In genomic region chr6:52263321-52263585, GRCm38 (mm10) we compare ENCODE assay signal across 24 mouse cellular contexts. TPM values are rescaled to one million over a fixed set of nuclear protein-coding genes. Genes with fewer than 3 reads are reported as not detected.
DNase-seq lines count a peak whose midpoint lies in the region; ATAC-seq and TF ChIP-seq lines count a peak whose summit lies in the region.
"Had no signal": no experiment of that assay in that cellular context is flagged by ENCODE, and none has a peak within 500 bp of the region (broad histone marks: within the 10 kb centered on the region; RNA-seq: fewer than 3 reads in every experiment).

No protein-coding gene starts in this region.

- H3K4me1 ChIP-seq in heart, adult 2 months (ENCODE audit: control insufficient read depth, insufficient read depth, low read length), result no peaks in the 10 kb centered on the region; the same call in 1 of the 2 replicates
- H3K4me1 ChIP-seq in midbrain, embryonic 14.5 days (ENCODE audit: control insufficient read depth, insufficient read depth, low read length), result no peaks in the 10 kb centered on the region
- H3K4me1 ChIP-seq in midbrain, postnatal 0 days (ENCODE audit: insufficient read depth, low read length), result no peaks in the 10 kb centered on the region
- H3K4me1 ChIP-seq in limb, embryonic 13.5 days, result peaks cover 39% of the 10 kb centered on the region

- 7% methylated on average over 6 of the region's 6 CpGs for WGBS in heart, adult 2 months
- 1% methylated on average over 6 of the region's 6 CpGs for WGBS in midbrain, embryonic 14.5 days
- WGBS in midbrain, postnatal 0 days, result 1% methylated on average over 6 of the region's 6 CpGs
- WGBS in limb, embryonic 13.5 days, result 4% methylated on average over 6 of the region's 6 CpGs

- DNase-seq in heart, adult 11 months, result peak; percentile 86
- no peak for DNase-seq in heart, adult 2 months
- peak; percentile 24 for DNase-seq in midbrain, embryonic 14.5 days
- DNase-seq in midbrain, postnatal 0 days (ENCODE audit: low spot score), result no peak
- no peak for DNase-seq in gastrocnemius, adult 2 months
- DNase-seq in thymus, postnatal 25 days, result no peak
- DNase-seq: adrenal gland, adult 2 months; adrenal gland, postnatal 25 days; cerebellum, adult 18-20 months; cerebellum, adult 9-11 months; cerebellum, postnatal 36 days; gastrocnemius, postnatal 10 days had no signal

- H3K79me2 ChIP-seq in heart, adult 2 months (replicated peaks; ENCODE audit: control insufficient read depth, insufficient read depth, low read length), result no peaks in the 10 kb centered on the region

- H3K9me3 ChIP-seq in midbrain, embryonic 14.5 days (ENCODE audit: control insufficient read depth, low read length), result no peaks in the 10 kb centered on the region
- no peaks in the 10 kb centered on the region for H3K9me3 ChIP-seq in midbrain, postnatal 0 days (ENCODE audit: low read length)
- H3K9me3 ChIP-seq in limb, embryonic 13.5 days, result no peaks in the 10 kb centered on the region
- H3K9me3 ChIP-seq: embryonic facial prominence, embryonic 15.5 days; forebrain, embryonic 10.5 days; forebrain, embryonic 15.5 days; hindbrain, embryonic 12.5 days had no signal

- H3K4me3 ChIP-seq in heart, adult 2 months, result no peak overlapping the region
- H3K4me3 ChIP-seq in midbrain, embryonic 14.5 days (replicated peaks; ENCODE audit: low read depth, low read length), result no peak overlapping the region
- H3K4me3 ChIP-seq in midbrain, postnatal 0 days (ENCODE audit: low read depth, low read length), result no peak overlapping the region
- H3K4me3 ChIP-seq in limb, embryonic 13.5 days, result peak overlapping the region; percentile 95
- H3K4me3 ChIP-seq in gastrocnemius, adult 2 months, result no peak overlapping the region
- H3K4me3 ChIP-seq: embryonic facial prominence, embryonic 15.5 days; erythroblast, embryonic 14.5 days; forebrain, embryonic 10.5 days; forebrain, embryonic 15.5 days; hindbrain, embryonic 12.5 days had no signal

- intact Hi-C loops in heart, adult 2 months (cut with DNase I), result no loop called here
- intact Hi-C loops in gastrocnemius, adult 2 months (cut with DNase I), result no loop called here

- H3K9ac ChIP-seq in heart, adult 2 months (ENCODE audit: low read depth, low read length), result no peak overlapping the region
- H3K9ac ChIP-seq in midbrain, embryonic 14.5 days (replicated peaks; ENCODE audit: low read length), result no peak overlapping the region
- H3K9ac ChIP-seq in midbrain, postnatal 0 days (replicated peaks; ENCODE audit: low read length, poor library complexity, severe bottlenecking), result no peak overlapping the region
- peak overlapping the region; percentile 100 for H3K9ac ChIP-seq in limb, embryonic 13.5 days
- H3K9ac ChIP-seq: embryonic facial prominence, embryonic 15.5 days; forebrain, embryonic 15.5 days; hindbrain, embryonic 12.5 days had no signal

- ATAC-seq in midbrain, embryonic 14.5 days (ENCODE audit: low FRiP score, low TSS enrichment), result no peak
- no peak for ATAC-seq in midbrain, postnatal 0 days (ENCODE audit: low FRiP score)
- ATAC-seq in limb, embryonic 13.5 days (ENCODE audit: low FRiP score, low read depth), result no peak
- ATAC-seq: forebrain, embryonic 15.5 days; hindbrain, embryonic 16.5 days; inflammation-experienced regulatory T-cells, adult 6 months had no signal

- H3K27me3 ChIP-seq in heart, adult 2 months (ENCODE audit: control insufficient read depth, insufficient read depth, low read length), result peaks cover 52% of the 10 kb centered on the region
- peaks cover 93% of the 10 kb centered on the region for H3K27me3 ChIP-seq in midbrain, embryonic 14.5 days (ENCODE audit: control insufficient read depth, insufficient read depth, low read length)
- peaks cover 88% of the 10 kb centered on the region for H3K27me3 ChIP-seq in midbrain, postnatal 0 days (ENCODE audit: insufficient read depth, low read length)
- peaks cover 27% of the 10 kb centered on the region for H3K27me3 ChIP-seq in limb, embryonic 13.5 days

- no peaks in the 10 kb centered on the region for H3K36me3 ChIP-seq in heart, adult 2 months (ENCODE audit: control insufficient read depth, insufficient read depth, low read length)
- H3K36me3 ChIP-seq in midbrain, embryonic 14.5 days (ENCODE audit: control insufficient read depth, insufficient read depth, low read length), result no peaks in the 10 kb centered on the region
- H3K36me3 ChIP-seq in midbrain, postnatal 0 days (ENCODE audit: insufficient read depth, low read length), result no peaks in the 10 kb centered on the region
- H3K36me3 ChIP-seq in limb, embryonic 13.5 days, result no peaks in the 10 kb centered on the region
- H3K36me3 ChIP-seq: embryonic facial prominence, embryonic 15.5 days; forebrain, embryonic 10.5 days; forebrain, embryonic 15.5 days; hindbrain, embryonic 12.5 days had no signal

- no peak overlapping the region for H3K27ac ChIP-seq in heart, adult 2 months
- no peak overlapping the region for H3K27ac ChIP-seq in midbrain, embryonic 14.5 days (replicated peaks; ENCODE audit: low read depth, low read length)
- H3K27ac ChIP-seq in midbrain, postnatal 0 days (ENCODE audit: low read depth, low read length), result no peak overlapping the region
- H3K27ac ChIP-seq in limb, embryonic 13.5 days, result peak overlapping the region; percentile 97
- no peak overlapping the region for H3K27ac ChIP-seq in gastrocnemius, adult 2 months
- H3K27ac ChIP-seq: embryonic facial prominence, embryonic 15.5 days; forebrain, embryonic 10.5 days; forebrain, embryonic 15.5 days; hindbrain, embryonic 12.5 days had no signal

- no peak for TF ChIP-seq CTCF in heart, adult 2 months (IDR thresholded peaks at IDR 0.05)
- no peak for TF ChIP-seq CTCF in midbrain, postnatal 0 days (IDR thresholded peaks at IDR 0.05)
- TF ChIP-seq CTCF in gastrocnemius, adult 2 months (IDR thresholded peaks at IDR 0.05), result no peak

- H3K4me2 ChIP-seq in midbrain, embryonic 14.5 days (ENCODE audit: low read length), result no peak overlapping the region
- no peak overlapping the region for H3K4me2 ChIP-seq in midbrain, postnatal 0 days (ENCODE audit: low read depth, low read length, poor library complexity, severe bottlenecking)
- peak overlapping the region; percentile 69 for H3K4me2 ChIP-seq in limb, embryonic 13.5 days (replicated peaks)
- H3K4me2 ChIP-seq: embryonic facial prominence, embryonic 15.5 days; forebrain, embryonic 15.5 days; hindbrain, embryonic 12.5 days had no signal

- TF ChIP-seq EP300 in heart, adult 2 months (IDR thresholded peaks at IDR 0.05; ENCODE audit: insufficient read depth, low read depth, low read length), result no peak

- TF ChIP-seq POLR2A in heart, adult 2 months (IDR thresholded peaks at IDR 0.05; ENCODE audit: insufficient read depth, low read depth, low read length), result no peak

RNA-seq across cellular contexts. Expression of gene Hoxa13, which starts 2.6 kb away (rescaled TPM):
- total RNA-seq in heart, adult 2 months (2021), result not detected
- polyA plus RNA-seq in heart, adult 2 months (2012; rRNA removed), result not detected in 2 replicates
- polyA plus RNA-seq in midbrain, embryonic 14.5 days (2014; fragmentation: Nextera tagmentation; extraction: Ambion mirVana), result not detected in 2 replicates
- not detected in 2 replicates for total RNA-seq in midbrain, postnatal 0 days (2014; rRNA removed)
- polyA plus RNA-seq in midbrain, postnatal 0 days (2015; fragmentation: Nextera tagmentation; extraction: Ambion mirVana), result not detected in 2 replicates
- polyA plus RNA-seq in limb, embryonic 13.5 days (2015; fragmentation: Nextera tagmentation; extraction: Ambion mirVana), result 24.5 and 27.7 TPM in 2 replicates
- total RNA-seq in gastrocnemius, adult 2 months (2021), result 1 to 10 TPM; 1.5 to 3.8 TPM
- total RNA-seq: adrenal gland, adult 2 months; adrenal gland, postnatal 25 days; heart, adult 8-10 months; heart, postnatal 10 days; heart, postnatal 4 days had no signal
- polyA plus RNA-seq: adrenal gland, adult 2 months; erythroblast, embryonic 14.5 days; forebrain, embryonic 10.5 days; forebrain, embryonic 15.5 days; heart, embryonic 14.5 days; hindbrain, embryonic 12.5 days; hindbrain, embryonic 16.5 days; inflammation-experienced regulatory T-cells, adult 6 months had no signal

RNA-seq across cellular contexts. Expression of gene Hoxa11, which starts 17.6 kb away (rescaled TPM):
- not detected for total RNA-seq in heart, adult 2 months (2021)
- polyA plus RNA-seq in heart, adult 2 months (2012; rRNA removed), result not detected in 2 replicates
- not detected in 2 replicates for polyA plus RNA-seq in midbrain, embryonic 14.5 days (2014; fragmentation: Nextera tagmentation; extraction: Ambion mirVana)
- not detected in 2 replicates for total RNA-seq in midbrain, postnatal 0 days (2014; rRNA removed)
- polyA plus RNA-seq in midbrain, postnatal 0 days (2015; fragmentation: Nextera tagmentation; extraction: Ambion mirVana), result not detected in 2 replicates
- polyA plus RNA-seq in limb, embryonic 13.5 days (2015; fragmentation: Nextera tagmentation; extraction: Ambion mirVana), result 44.5 and 55.0 TPM in 2 replicates
- total RNA-seq in gastrocnemius, adult 2 months (2021), result 1 to 10 TPM; 1.0 to 4.3 TPM
- total RNA-seq: adrenal gland, adult 2 months; adrenal gland, postnatal 25 days; heart, adult 8-10 months; heart, postnatal 10 days; heart, postnatal 4 days had no signal
- polyA plus RNA-seq: adrenal gland, adult 2 months; embryonic facial prominence, embryonic 15.5 days; erythroblast, embryonic 14.5 days; forebrain, embryonic 10.5 days; forebrain, embryonic 15.5 days; heart, embryonic 14.5 days; hindbrain, embryonic 12.5 days; hindbrain, embryonic 16.5 days; inflammation-experienced regulatory T-cells, adult 6 months had no signal

RNA-seq across cellular contexts. Expression of gene Hoxa10, which starts 22.6 kb away (rescaled TPM):
- not detected for total RNA-seq in heart, adult 2 months (2021)
- not detected in 2 replicates for polyA plus RNA-seq in heart, adult 2 months (2012; rRNA removed)
- polyA plus RNA-seq in midbrain, embryonic 14.5 days (2014; fragmentation: Nextera tagmentation; extraction: Ambion mirVana), result not detected in 2 replicates
- not detected in 2 replicates for total RNA-seq in midbrain, postnatal 0 days (2014; rRNA removed)
- not detected in 2 replicates for polyA plus RNA-seq in midbrain, postnatal 0 days (2015; fragmentation: Nextera tagmentation; extraction: Ambion mirVana)
- polyA plus RNA-seq in limb, embryonic 13.5 days (2015; fragmentation: Nextera tagmentation; extraction: Ambion mirVana), result 191 and 207 TPM in 2 replicates
- 10 to 100 TPM; 17.4 to 17.7 TPM for total RNA-seq in gastrocnemius, adult 2 months (2021)
- total RNA-seq: adrenal gland, adult 2 months; adrenal gland, postnatal 25 days; heart, adult 8-10 months; heart, postnatal 10 days; heart, postnatal 4 days had no signal
- polyA plus RNA-seq: adrenal gland, adult 2 months; embryonic facial prominence, embryonic 15.5 days; erythroblast, embryonic 14.5 days; forebrain, embryonic 10.5 days; forebrain, embryonic 15.5 days; hindbrain, embryonic 12.5 days; hindbrain, embryonic 16.5 days; inflammation-experienced regulatory T-cells, adult 6 months had no signal

RNA-seq across cellular contexts. Expression of gene Hoxa9, which starts 32.4 kb away (rescaled TPM):
- total RNA-seq in heart, adult 2 months (2021), result not detected
- polyA plus RNA-seq in heart, adult 2 months (2012; rRNA removed), result 0.04 and 0.06 TPM in 2 replicates
- not detected in 2 replicates for polyA plus RNA-seq in midbrain, embryonic 14.5 days (2014; fragmentation: Nextera tagmentation; extraction: Ambion mirVana)
- total RNA-seq in midbrain, postnatal 0 days (2014; rRNA removed), result not detected in 2 replicates
- not detected in 2 replicates for polyA plus RNA-seq in midbrain, postnatal 0 days (2015; fragmentation: Nextera tagmentation; extraction: Ambion mirVana)
- 58.3 and 63.5 TPM in 2 replicates for polyA plus RNA-seq in limb, embryonic 13.5 days (2015; fragmentation: Nextera tagmentation; extraction: Ambion mirVana)
- 1 to 10 TPM; 7.5 to 8.8 TPM for total RNA-seq in gastrocnemius, adult 2 months (2021)
- total RNA-seq: heart, adult 8-10 months; heart, postnatal 10 days; heart, postnatal 4 days had no signal
- polyA plus RNA-seq: erythroblast, embryonic 14.5 days; forebrain, embryonic 10.5 days; forebrain, embryonic 15.5 days had no signal

RNA-seq across cellular contexts. Expression of gene Hoxa7, which starts 41.6 kb away (rescaled TPM):
- total RNA-seq in heart, adult 2 months (2021), result under 1 TPM; 0.25 to 0.50 TPM
- 0.26 and 0.31 TPM in 2 replicates for polyA plus RNA-seq in heart, adult 2 months (2012; rRNA removed)
- polyA plus RNA-seq in midbrain, embryonic 14.5 days (2014; fragmentation: Nextera tagmentation; extraction: Ambion mirVana), result not detected in 2 replicates
- total RNA-seq in midbrain, postnatal 0 days (2014; rRNA removed), result not detected in 2 replicates
- not detected in 2 replicates for polyA plus RNA-seq in midbrain, postnatal 0 days (2015; fragmentation: Nextera tagmentation; extraction: Ambion mirVana)
- 11.8 and 13.1 TPM in 2 replicates for polyA plus RNA-seq in limb, embryonic 13.5 days (2015; fragmentation: Nextera tagmentation; extraction: Ambion mirVana)
- total RNA-seq in gastrocnemius, adult 2 months (2021), result 1 to 10 TPM; 4.7 to 5.0 TPM
- polyA plus RNA-seq: embryonic facial prominence, embryonic 15.5 days; forebrain, embryonic 10.5 days; forebrain, embryonic 15.5 days; inflammation-experienced regulatory T-cells, adult 6 months had no signal

Comparison
In these comparisons a context has a peak if more than half of its experiments do, and no peak if none do; other contexts are left out.
1. DNase-seq: peak in heart, adult 11 months (single experiment) and midbrain, embryonic 14.5 days (single experiment); none in heart, adult 2 months (0 of 2), midbrain, postnatal 0 days (single experiment), gastrocnemius, adult 2 months (single experiment) and thymus, postnatal 25 days (single experiment).
2. RNA of gene Hoxa13, which starts 2.6 kb away (polyA plus RNA-seq): 24.5 to 27.7 TPM in limb, embryonic 13.5 days; not detected in heart, adult 2 months, not detected in midbrain, embryonic 14.5 days and not detected in midbrain, postnatal 0 days; every median in the first group is over 10 times any median in the second.
3. RNA of gene Hoxa11, which starts 17.6 kb away (polyA plus RNA-seq): 44.5 to 55.0 TPM in limb, embryonic 13.5 days; not detected in heart, adult 2 months, not detected in midbrain, embryonic 14.5 days and not detected in midbrain, postnatal 0 days; every median in the first group is over 10 times any median in the second.
4. RNA of gene Hoxa10, which starts 22.6 kb away (polyA plus RNA-seq): 191 to 207 TPM in limb, embryonic 13.5 days; not detected in heart, adult 2 months, not detected in midbrain, embryonic 14.5 days and not detected in midbrain, postnatal 0 days; every median in the first group is over 100 times any median in the second.